Mouse (Mus musculus) megakaryocyte, embryonic 14.5 days (primary cell): ENCODE results near the gene Syvn1.

Source experiments
- FLI1 ChIP-seq: IDR thresholded peaks from 2 replicates; pipeline ENCODE4 v1.6.1; 2012; ENCODE audit warnings: low read length, inconsistent platforms, mixed read lengths
- GATA1 ChIP-seq: IDR thresholded peaks from 3 replicates; pipeline ENCODE4 v1.6.1; 2012; ENCODE audit warnings: mixed read lengths, low read length, inconsistent platforms, borderline replicate concordance

- TF ChIP-seq GATA1 (no peak), FLI1 (no peak)
Observed at GRCm38 (mm10) chr19:6038326-6038725, 8.1 kb upstream of the Syvn1 start.
